Mouse (Mus musculus): ENCODE data around the gene 1700020L24Rik. TPM values are rescaled to one million over a fixed set of nuclear protein-coding genes. Genes with fewer than 3 reads are reported as not detected.
A peak's percentile ranks its signal among the peaks of the same experiment; 100 is the strongest.

The 1700020L24Rik gene
- polyA plus RNA-seq, 1 experiment from 2014 or later, result not detected

DNA sequence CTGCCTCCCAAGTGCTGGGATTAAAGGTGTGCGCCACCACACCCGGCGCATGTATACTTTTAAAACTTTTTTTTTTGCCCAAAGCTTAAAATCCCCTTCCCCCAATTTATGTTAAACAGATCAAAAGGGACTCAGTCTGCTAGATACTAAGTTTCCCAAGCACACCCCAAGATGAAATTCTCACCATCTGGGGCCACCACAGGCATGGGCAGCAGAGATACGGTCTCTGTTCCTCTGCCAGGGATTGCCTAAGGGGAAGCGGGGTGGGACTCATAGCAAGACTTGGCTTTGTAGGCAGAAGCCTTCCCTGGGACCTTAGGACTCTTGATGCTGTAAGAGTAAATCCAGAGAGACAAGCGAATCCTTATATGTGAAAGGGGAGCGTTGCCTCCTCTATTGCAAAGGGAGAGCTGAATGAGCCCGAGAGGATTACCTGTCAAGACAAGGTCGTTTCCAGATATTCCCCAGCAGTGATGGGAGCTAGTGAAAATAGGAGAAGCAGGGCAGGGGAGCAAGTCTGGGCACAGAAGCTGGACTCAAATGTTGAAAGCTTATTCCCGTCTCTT lies 24.1 kb downstream of the 1700020L24Rik start:
- Histone ChIP-seq H3K27ac (replicated peaks) (no peak overlapping the region), H3K9me3 (no peaks in the 10 kb centered on the region), H3K36me3 (replicated peaks) (no peaks in the 10 kb centered on the region), H3K4me1 (peaks cover 39% of the 10 kb centered on the region), H3K27me3 (replicated peaks; ENCODE audit: low read depth, poor library complexity, severe bottlenecking) (peaks cover 68% of the 10 kb centered on the region), H3K4me3 (peak overlapping the region; percentile 72; the same call in 1 of the 2 replicates)
- 65% methylated on average over 10 of the region's 10 CpGs for WGBS
- DNase-seq (ENCODE audit: low spot score), result no peak

DNA sequence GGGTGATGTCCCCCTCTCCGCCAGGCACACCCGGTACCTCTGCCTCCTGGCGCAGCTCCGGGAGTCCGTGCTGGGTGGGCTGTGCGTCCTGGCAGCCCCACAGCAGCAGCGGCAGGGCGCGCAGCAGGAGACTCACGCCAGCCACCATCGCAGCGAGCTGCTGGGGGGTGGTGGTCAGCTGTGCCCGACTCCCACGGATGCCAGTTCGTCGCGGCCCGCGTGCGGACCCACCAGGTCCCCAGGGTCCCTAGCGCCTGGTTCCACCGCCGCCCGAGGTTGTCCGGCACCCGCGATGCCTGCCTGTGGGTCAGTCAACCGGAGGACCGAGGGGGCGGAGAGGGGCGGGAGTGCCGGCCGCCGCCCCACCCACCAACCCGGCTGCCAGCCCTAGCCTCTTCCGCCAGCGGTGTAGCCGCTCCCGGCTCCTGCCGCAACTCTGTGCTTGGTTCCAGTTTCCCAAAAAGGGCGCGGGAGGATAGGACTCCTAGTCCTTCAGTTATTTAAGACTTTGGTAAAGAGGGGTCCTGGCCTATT lies 25.3 kb downstream of the 1700020L24Rik start, which contains the start of gene Mmp28:
Gene Mmp28, minus strand, starts transcription at position 361 of the 534 bp plus-strand sequence.
- H3K4me1 ChIP-seq, result peaks cover 30% of the 10 kb centered on the region
- peak within 1 kb of the TSS; percentile 70 for H3K27ac ChIP-seq (replicated peaks)
- no peaks in the 10 kb centered on the region for H3K9me3 ChIP-seq
- peaks cover 78% of the 10 kb centered on the region for H3K27me3 ChIP-seq (replicated peaks; ENCODE audit: low read depth, poor library complexity, severe bottlenecking)
- H3K36me3 ChIP-seq (replicated peaks), result no peaks in the 10 kb centered on the region
- DNase-seq (ENCODE audit: low spot score), result peak; percentile 68
- peak within 1 kb of the TSS; percentile 72 for H3K4me3 ChIP-seq
- WGBS, result under 1% methylated on average over 42 of the region's 42 CpGs

DNA sequence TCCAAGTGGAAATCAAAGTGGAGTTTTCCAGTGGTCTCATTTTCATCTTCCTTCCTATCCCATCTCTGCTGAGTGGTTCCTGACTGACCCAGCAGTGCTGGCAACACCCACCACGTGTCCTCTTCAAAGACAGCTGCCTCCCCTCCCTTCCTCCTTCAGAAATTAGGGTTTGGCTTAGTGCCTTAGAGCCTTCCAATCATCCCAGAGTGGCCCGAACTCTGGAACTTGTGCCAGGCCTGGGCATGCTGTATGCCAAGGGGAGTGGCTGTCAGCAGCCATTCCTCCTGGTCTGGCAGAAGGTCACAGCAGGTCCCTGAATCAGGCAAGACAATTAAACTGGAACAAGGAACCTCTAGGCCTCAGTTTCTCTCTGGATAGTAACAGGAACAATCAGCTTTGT lies 28.5 kb downstream of the 1700020L24Rik start:
- Histone ChIP-seq H3K36me3 (replicated peaks) (no peaks in the 10 kb centered on the region), H3K4me1 (peaks cover 23% of the 10 kb centered on the region), H3K9me3 (no peaks in the 10 kb centered on the region), H3K27ac (replicated peaks) (no peak overlapping the region), H3K27me3 (replicated peaks; ENCODE audit: low read depth, poor library complexity, severe bottlenecking) (peaks cover 75% of the 10 kb centered on the region), H3K4me3 (no peak overlapping the region)
- no peak for DNase-seq (ENCODE audit: low spot score)
- WGBS, result 40% methylated on average over 2 of the region's 2 CpGs

DNA sequence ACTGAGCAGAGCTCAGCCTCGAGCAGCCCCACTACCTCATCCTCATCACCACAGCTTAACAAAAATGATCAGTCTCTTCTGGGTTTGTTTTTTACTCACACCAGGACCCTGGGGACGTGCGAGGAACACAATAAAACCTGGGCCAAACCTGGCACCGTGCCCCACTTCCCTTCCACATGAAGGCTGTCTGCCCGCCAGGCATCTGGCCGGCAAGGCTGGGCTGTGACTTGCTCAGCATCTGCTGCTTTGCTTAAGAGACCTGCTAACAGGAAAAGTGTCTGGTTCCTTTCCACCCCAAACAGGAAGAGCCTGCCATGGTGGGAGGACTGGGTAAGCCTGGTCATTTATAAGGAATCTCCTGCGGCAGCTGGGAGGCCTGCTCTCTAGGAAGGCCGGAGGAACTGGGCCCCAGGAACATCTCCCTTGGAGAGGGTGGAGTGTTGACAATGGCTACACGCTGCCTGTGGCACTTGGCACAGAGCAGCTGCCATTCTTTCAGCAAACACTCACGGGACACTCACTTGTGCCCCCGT lies 29.7 kb downstream of the 1700020L24Rik start:
- DNase-seq (ENCODE audit: low spot score), result no peak
- 71% methylated on average over 11 of the region's 11 CpGs for WGBS
- Histone ChIP-seq H3K27ac (replicated peaks) (no peak overlapping the region), H3K4me3 (no peak overlapping the region), H3K4me1 (peaks cover 22% of the 10 kb centered on the region), H3K36me3 (replicated peaks) (no peaks in the 10 kb centered on the region), H3K27me3 (replicated peaks; ENCODE audit: low read depth, poor library complexity, severe bottlenecking) (peaks cover 70% of the 10 kb centered on the region), H3K9me3 (no peaks in the 10 kb centered on the region)

DNA sequence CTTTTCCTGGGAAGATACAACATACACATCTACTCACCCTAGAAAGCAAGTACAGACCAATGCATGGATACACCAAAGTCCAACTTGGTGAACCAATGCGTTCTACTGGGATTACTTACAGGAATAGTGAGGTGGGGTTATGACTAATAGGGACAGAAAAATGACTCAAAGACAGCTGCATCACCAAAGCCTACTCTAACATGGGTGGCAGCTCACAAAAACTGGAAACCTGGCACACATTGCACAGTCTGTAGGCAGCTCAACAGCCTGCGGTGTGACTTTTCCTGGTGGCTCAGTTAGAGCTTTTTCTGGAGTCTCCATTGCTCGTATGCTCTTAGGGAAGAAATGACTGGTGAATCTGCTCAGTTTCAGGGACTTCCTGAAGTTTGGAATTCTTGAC lies 31.3 kb downstream of the 1700020L24Rik start:
- peaks cover 11% of the 10 kb centered on the region for H3K4me1 ChIP-seq
- peaks cover 55% of the 10 kb centered on the region for H3K27me3 ChIP-seq (replicated peaks; ENCODE audit: low read depth, poor library complexity, severe bottlenecking)
- H3K4me3 ChIP-seq, result no peak overlapping the region
- no peak overlapping the region for H3K27ac ChIP-seq (replicated peaks)
- DNase-seq (ENCODE audit: low spot score), result no peak
- WGBS, result 91% methylated on average over 3 of the region's 3 CpGs
- no peaks in the 10 kb centered on the region for H3K9me3 ChIP-seq
- no peaks in the 10 kb centered on the region for H3K36me3 ChIP-seq (replicated peaks)

DNA sequence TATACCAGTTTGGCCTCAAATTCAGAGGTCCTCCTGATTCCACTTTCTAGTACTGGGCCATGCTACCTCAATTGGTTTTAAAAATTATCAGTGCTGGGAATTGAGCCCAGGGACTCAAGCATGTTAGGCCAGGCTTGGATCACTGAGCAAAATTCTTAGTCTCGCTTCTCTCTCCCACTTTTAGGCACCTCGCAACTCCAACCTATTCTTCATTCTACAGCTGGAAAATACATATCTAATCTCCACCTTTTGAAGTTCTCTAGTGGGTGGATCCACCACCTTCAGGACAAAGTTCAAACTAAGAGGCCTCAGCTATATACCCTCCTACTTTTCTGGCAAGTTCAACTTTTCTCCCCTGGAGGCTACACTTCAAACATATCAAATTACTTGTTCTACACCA lies 34.3 kb downstream of the 1700020L24Rik start:
- WGBS, result 75% methylated on average over 2 of the region's 2 CpGs
- H3K27ac ChIP-seq (replicated peaks), result peak overlapping the region; percentile 99; the same call in 1 of the 2 replicates
- no peak for DNase-seq (ENCODE audit: low spot score)
- H3K4me3 ChIP-seq, result peak overlapping the region; percentile 94
- no peaks in the 10 kb centered on the region for H3K9me3 ChIP-seq
- H3K4me1 ChIP-seq, result peaks cover 22% of the 10 kb centered on the region
- H3K27me3 ChIP-seq (replicated peaks; ENCODE audit: low read depth, poor library complexity, severe bottlenecking), result peaks cover 27% of the 10 kb centered on the region
- H3K36me3 ChIP-seq (replicated peaks), result peaks cover 10% of the 10 kb centered on the region

DNA sequence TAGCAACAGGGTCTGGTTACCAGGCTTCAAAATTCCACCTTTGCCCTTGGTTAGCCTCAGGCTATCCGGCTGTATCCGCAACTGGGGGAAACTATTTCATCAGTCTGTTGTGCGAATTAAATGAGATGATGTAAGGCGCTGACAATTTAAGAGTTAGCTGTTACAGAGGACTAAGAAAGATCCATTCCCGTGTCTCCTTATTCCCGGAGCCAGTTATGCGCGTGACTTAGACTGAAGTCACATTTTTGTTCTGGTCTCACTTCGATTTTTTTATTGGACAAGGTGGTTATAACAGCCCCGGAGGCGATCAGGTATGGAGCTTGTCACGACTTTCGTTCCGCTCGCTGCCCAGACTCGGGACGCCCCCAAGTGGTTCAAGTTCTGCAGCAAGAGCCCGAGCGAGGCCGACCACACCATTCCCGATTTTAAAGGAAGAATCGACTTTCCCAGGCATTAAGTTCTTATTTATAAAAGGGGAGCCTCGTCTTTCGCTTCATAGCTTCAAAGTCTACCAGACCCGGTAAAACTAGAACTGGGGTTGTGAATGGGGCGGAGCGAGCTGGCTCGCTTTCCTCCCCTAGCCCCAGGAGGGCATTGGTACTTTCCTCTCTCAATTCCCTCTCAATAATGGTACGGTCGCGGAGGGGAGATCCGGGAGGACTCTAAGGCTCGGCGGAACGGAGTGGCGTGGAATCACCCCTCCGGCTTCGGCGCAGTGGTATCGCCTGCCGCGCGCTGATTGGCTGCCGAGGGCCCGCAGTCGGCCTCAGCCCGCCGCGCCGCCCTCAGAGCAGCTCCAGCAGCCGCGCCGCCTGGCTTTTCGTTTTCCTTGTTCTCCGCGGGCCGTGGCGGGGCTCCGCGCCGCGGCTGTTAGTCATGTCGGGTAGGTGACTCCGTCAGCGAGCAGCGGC lies 35.1 kb downstream of the 1700020L24Rik start, which contains the start of gene Taf15:
Gene Taf15, plus strand, starts transcription at position 763 of the 911 bp plus-strand sequence.
- WGBS, result under 1% methylated on average over 66 of the region's 66 CpGs
- Histone ChIP-seq H3K4me1 (peaks cover 22% of the 10 kb centered on the region), H3K27ac (replicated peaks) (peak within 1 kb of the TSS; percentile 99), H3K27me3 (replicated peaks; ENCODE audit: low read depth, poor library complexity, severe bottlenecking) (peaks cover 19% of the 10 kb centered on the region), H3K9me3 (no peaks in the 10 kb centered on the region), H3K4me3 (peak within 1 kb of the TSS; percentile 94), H3K36me3 (replicated peaks) (peaks cover 19% of the 10 kb centered on the region)
- DNase-seq (ENCODE audit: low spot score), result peak; percentile 98

DNA sequence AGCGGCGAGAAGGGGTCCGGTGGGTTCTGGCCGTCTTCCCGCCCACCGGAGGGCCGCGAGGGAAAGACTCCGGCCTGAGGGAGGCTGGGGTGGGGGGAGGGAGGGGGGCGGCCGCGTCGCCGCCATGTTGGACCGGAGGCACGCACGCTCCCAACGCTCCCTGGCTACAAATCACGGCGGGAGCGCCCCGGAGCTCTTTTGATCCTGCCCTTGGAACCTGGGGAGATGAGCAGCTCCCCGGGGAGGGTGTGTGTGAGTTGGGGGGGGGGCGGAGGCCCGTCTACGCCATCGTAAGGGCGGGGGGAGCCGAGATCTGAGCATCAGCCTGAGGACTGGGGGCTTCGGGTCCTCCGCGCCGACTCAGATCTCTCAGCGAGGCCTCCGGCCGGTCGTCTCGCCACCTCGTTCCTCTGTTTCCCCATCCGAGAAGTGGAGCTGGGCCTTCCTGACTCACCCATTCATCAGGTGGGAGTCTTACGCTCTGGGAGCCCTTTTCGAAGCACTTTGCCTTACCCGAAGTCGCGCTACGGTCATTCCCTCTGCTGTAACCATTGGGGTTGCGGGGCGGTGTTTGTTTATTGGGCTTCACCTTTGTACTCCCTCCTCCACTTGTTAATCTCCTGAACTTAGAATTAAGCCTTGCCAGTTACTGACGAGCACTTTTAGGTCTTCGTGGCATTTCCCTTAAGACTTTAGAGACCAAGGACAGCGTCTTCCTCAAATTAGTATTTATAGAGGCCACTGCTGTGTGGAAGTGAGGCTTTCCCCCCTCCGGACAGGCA lies 35.9 kb downstream of the 1700020L24Rik start:
- H3K4me1 ChIP-seq, result peaks cover 22% of the 10 kb centered on the region
- peaks cover 19% of the 10 kb centered on the region for H3K27me3 ChIP-seq (replicated peaks; ENCODE audit: low read depth, poor library complexity, severe bottlenecking)
- H3K36me3 ChIP-seq (replicated peaks), result peaks cover 26% of the 10 kb centered on the region
- no peak for DNase-seq (ENCODE audit: low spot score)
- peak overlapping the region; percentile 99 for H3K27ac ChIP-seq (replicated peaks)
- no peaks in the 10 kb centered on the region for H3K9me3 ChIP-seq
- peak overlapping the region; percentile 94 for H3K4me3 ChIP-seq
- under 1% methylated on average over 52 of the region's 52 CpGs for whole genome bisulfite sequencing

Other genes starting within 250 kb of the 1700020L24Rik start
- gene Slfn3, start 246.3 kb upstream of the 1700020L24Rik start, polyA plus RNA-seq (2016; fragmentation: Nextera tagmentation; extraction: Ambion mirVana), result 0.45 and 0.65 TPM in 2 replicates
- gene Slfn14, start 151.0 kb upstream of the 1700020L24Rik start, polyA plus RNA-seq (2016; fragmentation: Nextera tagmentation; extraction: Ambion mirVana), result 0.09 and 0.37 TPM in 2 replicates
- 64.9 and 71.3 TPM in 2 replicates for gene Ap2b1, start 138.7 kb upstream of the 1700020L24Rik start, polyA plus RNA-seq (2016; fragmentation: Nextera tagmentation; extraction: Ambion mirVana)
- 13.2 and 15.2 TPM in 2 replicates for gene Pex12, start 135.1 kb upstream of the 1700020L24Rik start, polyA plus RNA-seq (2016; fragmentation: Nextera tagmentation; extraction: Ambion mirVana)
- 2.6 and 3.1 TPM in 2 replicates for gene Rasl10b, start 28.5 kb upstream of the 1700020L24Rik start, polyA plus RNA-seq (2016; fragmentation: Nextera tagmentation; extraction: Ambion mirVana)
- not detected in 2 replicates for gene Gas2l2, start 8.2 kb upstream of the 1700020L24Rik start, polyA plus RNA-seq (2016; fragmentation: Nextera tagmentation; extraction: Ambion mirVana)
- 1.3 and 1.5 TPM in 2 replicates for gene Mmp28, start 25.4 kb downstream of the 1700020L24Rik start, polyA plus RNA-seq (2016; fragmentation: Nextera tagmentation; extraction: Ambion mirVana)
- gene Taf15, start 35.4 kb downstream of the 1700020L24Rik start, polyA plus RNA-seq (2016; fragmentation: Nextera tagmentation; extraction: Ambion mirVana), result 12.4 and 12.7 TPM in 2 replicates
- gene Heatr9, start 84.5 kb downstream of the 1700020L24Rik start, polyA plus RNA-seq (2016; fragmentation: Nextera tagmentation; extraction: Ambion mirVana), result not detected in 2 replicates
- not detected in 2 replicates for gene Ccl5, start 92.8 kb downstream of the 1700020L24Rik start, polyA plus RNA-seq (2016; fragmentation: Nextera tagmentation; extraction: Ambion mirVana)
- gene Ccl9, start 141.0 kb downstream of the 1700020L24Rik start, polyA plus RNA-seq (2016; fragmentation: Nextera tagmentation; extraction: Ambion mirVana), result 1.2 and 1.7 TPM in 2 replicates
- gene Ccl6, start 155.4 kb downstream of the 1700020L24Rik start, polyA plus RNA-seq (2016; fragmentation: Nextera tagmentation; extraction: Ambion mirVana), result 1.2 and 2.7 TPM in 2 replicates
- gene Rpl9-ps1, start 207.9 kb downstream of the 1700020L24Rik start, polyA plus RNA-seq (2016; fragmentation: Nextera tagmentation; extraction: Ambion mirVana), result not detected in 2 replicates
- 0.54 and 1.0 TPM in 2 replicates for gene Ccl3, start 211.7 kb downstream of the 1700020L24Rik start, polyA plus RNA-seq (2016; fragmentation: Nextera tagmentation; extraction: Ambion mirVana)
- gene Ccl4, start 224.9 kb downstream of the 1700020L24Rik start, polyA plus RNA-seq (2016; fragmentation: Nextera tagmentation; extraction: Ambion mirVana), result 0.40 TPM in 1 of 2 replicates, not detected in the other